Mouse (Mus musculus): ENCODE measurements around the gene Gm3020. TPM values are rescaled to one million over a fixed set of nuclear protein-coding genes. Genes with fewer than 3 reads are reported as not detected.

Gene Gm3020
- not detected for total RNA-seq (2023)

GRCm38 (mm10) chr14:3651730-3652129, at the start of gene Gm3020:
TSS of gene Gm3020 (plus strand) at chr14:3652030.

DNA sequence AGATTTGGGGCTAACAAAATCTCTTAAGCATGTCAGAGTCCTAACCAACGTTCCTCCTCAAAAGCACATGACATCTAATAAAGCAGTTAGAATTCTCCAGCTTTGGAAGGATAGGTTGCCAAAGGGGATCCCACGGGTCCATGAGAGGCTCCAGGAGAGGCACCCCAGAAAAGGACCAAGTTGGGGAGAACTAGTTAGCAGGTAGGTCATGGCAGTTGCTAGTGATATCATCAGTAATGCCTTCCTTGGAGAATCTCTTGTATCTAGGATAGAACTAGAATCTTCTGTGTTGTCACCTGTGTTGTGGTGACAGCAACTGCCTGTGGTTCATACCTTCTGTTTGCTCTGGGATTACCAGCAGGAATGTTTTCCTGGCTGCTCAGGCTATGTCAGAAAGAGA, 17.6 kb upstream of the Gm3020 start, which contains the start of gene Gm3012:
Gene Gm3012 (plus strand): TSS at position 301 of the 400 bp plus-strand sequence.

GRCm38 (mm10) chr14:3688483-3688882, 36.7 kb downstream of the Gm3020 start, which contains the start of gene Gm3043:
TSS of gene Gm3043 (plus strand) at chr14:3688783.

Other genes starting within 250 kb of the Gm3020 start
- gene Gm10409, start 239.4 kb upstream of the Gm3020 start, total RNA-seq (2023): not detected
- gene Gm3005, start 223.9 kb upstream of the Gm3020 start, total RNA-seq (2023): not detected
- not detected for gene Gm10408, start 202.7 kb upstream of the Gm3020 start, total RNA-seq (2023)
- gene Gm3012, start 17.5 kb upstream of the Gm3020 start, total RNA-seq (2023): not detected
- gene Gm3043, start 36.8 kb downstream of the Gm3020 start, total RNA-seq (2023): not detected
- not detected for gene Gm3002, start 158.0 kb downstream of the Gm3020 start, total RNA-seq (2023)
- not detected for gene Gm3033, start 194.2 kb downstream of the Gm3020 start, total RNA-seq (2023)
- not detected for gene Gm2916, start 232.1 kb downstream of the Gm3020 start, total RNA-seq (2023)

Measured in CD4-positive naive resting alpha-beta T cell, adult 76 days (primary cell).